Mouse (Mus musculus) G1E-ER4 (cell line): Measurements from ENCODE around the gene Serpinb3b. TPM values are rescaled to one million over a fixed set of nuclear protein-coding genes. Genes with fewer than 3 reads are reported as not detected.
"Not testable (repeated sequence)": the region's sequence is repeated elsewhere in the genome, so short reads cannot be mapped to it uniquely, and the experiment has no call there.

ENCODE experiments used
- GATA1 ChIP-seq: IDR thresholded peaks from one replicate; pipeline ENCODE4 v1.8.0; 2012; ENCODE audit warnings: low read length, inconsistent platforms
- polyA plus RNA-seq: library from polyadenylated mRNA; stranded (reverse); fragments of >175 nt; gene quantifications from 2 replicates; pipeline ENCODE4 v1.2.3, GENCODE M21; 2012

Gene Serpinb3b
- not detected in 2 replicates for polyA plus RNA-seq

DNA sequence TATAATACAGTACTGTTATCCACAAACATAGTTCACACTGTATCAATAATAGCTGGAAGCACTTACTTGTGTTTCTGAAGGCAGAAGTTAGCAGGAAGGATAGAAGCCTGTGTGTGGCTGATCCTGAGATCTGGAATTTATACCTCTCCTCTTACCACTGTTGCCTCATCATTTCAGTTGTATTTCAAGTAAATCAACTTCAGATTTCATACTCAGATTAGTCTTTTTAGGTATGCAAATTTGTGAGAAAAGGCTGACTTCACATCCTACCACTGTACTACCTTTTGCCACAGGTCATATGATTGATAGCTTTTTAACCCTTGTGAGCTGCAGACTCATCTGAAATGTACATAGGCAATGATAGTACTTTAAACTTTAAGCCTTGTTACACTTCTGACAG is at the start of gene Serpinb3b, which contains the start of gene Serpinb3c:
Gene Serpinb3b, minus strand, starts transcription at position 101 of the 400 bp plus-strand sequence.
Gene Serpinb3c, minus strand, starts transcription at position 111 of the 400 bp plus-strand sequence.
- not testable (repeated sequence) for TF ChIP-seq GATA1

Other genes with a start within 250 kb of the Serpinb3b start
- gene Serpinb3a, start 226.1 kb downstream of the Serpinb3b start, polyA plus RNA-seq: not detected in 2 replicates
- gene Serpinb3d, start 194.9 kb downstream of the Serpinb3b start, polyA plus RNA-seq: not detected in 2 replicates
- not detected in 2 replicates for gene Serpinb3c, start within 50 bp of the Serpinb3b start, polyA plus RNA-seq
- gene Serpinb11, start 82.8 kb upstream of the Serpinb3b start, polyA plus RNA-seq: not detected in 2 replicates
- not detected in 2 replicates for gene Serpinb7, start 121.3 kb upstream of the Serpinb3b start, polyA plus RNA-seq
- gene Serpinb2, start 233.1 kb upstream of the Serpinb3b start, polyA plus RNA-seq: not detected in 2 replicates